Mouse (Mus musculus) lung, embryonic 16.5 days (tissue): ENCODE measurements around the gene Atp6v1f. TPM values are rescaled to one million over a fixed set of nuclear protein-coding genes. Genes with fewer than 3 reads are reported as not detected.

Experiments
- ATAC-seq: fragments of 200-750 bp; cut with Nextera tagmentation; 2 replicates; pipeline ENCODE4 v1.8.0; 2017; ENCODE audit warnings: low read depth, mild to moderate bottlenecking, moderate library complexity
- H3K27ac ChIP-seq: fragments of 300-500 bp; sonication (generic); 2 replicates; pipeline ENCODE4 v1.5.1; 2014; ENCODE audit warnings: mild to moderate bottlenecking, control low read depth, low read length
- H3K27me3 ChIP-seq: fragments of 300-500 bp; sonication (generic); 2 replicates; pipeline ENCODE4 v1.6.1; 2014; ENCODE audit warnings: low read depth, low read length, mixed read lengths; ENCODE audit not compliant: control insufficient read depth, insufficient read depth
- H3K36me3 ChIP-seq: fragments of 300-500 bp; sonication (generic); 2 replicates; pipeline ENCODE4 v1.6.1; 2014; ENCODE audit warnings: low read length; ENCODE audit not compliant: control insufficient read depth, insufficient read depth
- H3K4me1 ChIP-seq: fragments of 300-500 bp; sonication (generic); replicated peaks from 2 replicates; pipeline ENCODE4 v1.6.1; 2014; ENCODE audit warnings: low read length, mixed read lengths; ENCODE audit not compliant: control insufficient read depth, insufficient read depth
- H3K4me2 ChIP-seq: fragments of 300-500 bp; sonication (generic); 2 replicates; pipeline ENCODE4 v1.6.1; 2014; ENCODE audit warnings: low read depth, low read length, control low read depth
- H3K4me3 ChIP-seq: fragments of 300-500 bp; sonication (generic); 2 replicates; pipeline ENCODE4 v1.5.1; 2014; ENCODE audit warnings: mild to moderate bottlenecking, low read length, control low read depth
- H3K9ac ChIP-seq: fragments of 300-500 bp; sonication (generic); 2 replicates; pipeline ENCODE4 v1.6.1; 2014; ENCODE audit warnings: low read length, control low read depth
- H3K9me3 ChIP-seq: fragments of 300-500 bp; sonication (generic); 2 replicates; pipeline ENCODE4 v1.6.1; 2016; ENCODE audit warnings: low read length; ENCODE audit not compliant: control insufficient read depth
- WGBS: fragments of 180-500 bp; shearing (Covaris S2); extraction: QIAGEN DNeasy Blood & Tissue Kit; methylation state at CpG from one replicate; pipeline ENCODE4 v1.1.7; 2014; 5-methylcytosine and 5-hydroxymethylcytosine counted together
- polyA plus RNA-seq: library from polyadenylated mRNA; unstranded; fragments of >200 nt; fragmentation: Nextera tagmentation; extraction: Ambion mirVana; gene quantifications from 2 replicates; pipeline ENCODE4 v1.2.1, GENCODE M21; 2015

Atp6v1f gene
- polyA plus RNA-seq, 1 experiment from 2014 or later, result 208 TPM

DNA sequence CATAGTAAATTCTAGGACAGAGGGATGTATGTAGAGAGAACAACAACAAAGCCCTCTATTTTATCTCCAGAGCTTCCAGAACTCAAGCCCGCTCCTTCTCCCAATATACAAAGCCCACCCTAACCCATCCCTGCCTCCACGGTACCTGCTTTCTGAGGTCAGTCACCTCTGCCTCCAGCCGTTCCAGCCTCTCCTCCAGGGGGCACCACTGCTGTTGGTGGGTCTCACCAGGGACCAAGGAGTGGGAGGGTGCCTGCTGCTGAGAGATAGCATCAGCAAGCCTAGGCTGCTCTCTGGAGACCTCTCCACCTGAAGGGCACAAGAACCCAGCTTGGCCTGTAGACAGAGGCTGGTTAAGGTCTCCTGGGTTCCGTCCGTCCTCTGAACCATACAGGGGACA is 38.0 kb downstream of the Atp6v1f start:
- 84% methylated on average over 5 of the region's 5 CpGs for WGBS
- no peak overlapping the region for H3K4me2 ChIP-seq
- H3K4me3 ChIP-seq, result no peak overlapping the region
- H3K27me3 ChIP-seq, result peaks cover 2% of the 10 kb centered on the region; the same call in 1 of the 2 replicates
- H3K9me3 ChIP-seq, result no peaks in the 10 kb centered on the region
- H3K9ac ChIP-seq, result no peak overlapping the region
- no peak overlapping the region for H3K27ac ChIP-seq
- ATAC-seq, result no peak
- peaks cover 14% of the 10 kb centered on the region for H3K4me1 ChIP-seq
- no peaks in the 10 kb centered on the region for H3K36me3 ChIP-seq

DNA sequence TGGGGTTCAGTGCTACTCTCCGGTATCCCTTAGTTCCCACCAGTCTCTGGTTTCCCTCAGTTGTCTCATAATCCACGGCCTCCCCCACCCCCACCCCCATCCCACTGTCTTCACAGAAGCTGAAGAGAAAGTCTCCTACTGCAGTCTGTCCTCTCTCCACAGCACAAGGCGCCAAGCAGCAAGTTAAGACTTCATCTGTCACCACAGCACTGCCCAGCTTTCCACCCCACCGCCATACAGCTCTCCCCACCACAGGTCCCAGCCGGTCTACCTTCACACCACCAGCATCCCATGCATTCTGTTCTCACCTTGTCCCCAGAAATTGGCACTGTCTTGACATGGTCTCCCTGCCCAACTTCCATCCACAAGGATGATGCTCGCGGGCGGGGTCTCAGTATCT is 39.3 kb downstream of the Atp6v1f start:
- H3K4me1 ChIP-seq, result peaks cover 14% of the 10 kb centered on the region
- ATAC-seq, result peak; percentile 20; the same call in 1 of the 2 replicates
- H3K4me3 ChIP-seq, result peak overlapping the region; percentile 67
- H3K9ac ChIP-seq, result peak overlapping the region; percentile 68
- H3K4me2 ChIP-seq, result peak overlapping the region; percentile 76
- no peaks in the 10 kb centered on the region for H3K9me3 ChIP-seq
- no peaks in the 10 kb centered on the region for H3K36me3 ChIP-seq
- 20% methylated on average over 8 of the region's 8 CpGs for WGBS
- no peak overlapping the region for H3K27ac ChIP-seq
- H3K27me3 ChIP-seq, result peaks cover 2% of the 10 kb centered on the region; the same call in 1 of the 2 replicates

DNA sequence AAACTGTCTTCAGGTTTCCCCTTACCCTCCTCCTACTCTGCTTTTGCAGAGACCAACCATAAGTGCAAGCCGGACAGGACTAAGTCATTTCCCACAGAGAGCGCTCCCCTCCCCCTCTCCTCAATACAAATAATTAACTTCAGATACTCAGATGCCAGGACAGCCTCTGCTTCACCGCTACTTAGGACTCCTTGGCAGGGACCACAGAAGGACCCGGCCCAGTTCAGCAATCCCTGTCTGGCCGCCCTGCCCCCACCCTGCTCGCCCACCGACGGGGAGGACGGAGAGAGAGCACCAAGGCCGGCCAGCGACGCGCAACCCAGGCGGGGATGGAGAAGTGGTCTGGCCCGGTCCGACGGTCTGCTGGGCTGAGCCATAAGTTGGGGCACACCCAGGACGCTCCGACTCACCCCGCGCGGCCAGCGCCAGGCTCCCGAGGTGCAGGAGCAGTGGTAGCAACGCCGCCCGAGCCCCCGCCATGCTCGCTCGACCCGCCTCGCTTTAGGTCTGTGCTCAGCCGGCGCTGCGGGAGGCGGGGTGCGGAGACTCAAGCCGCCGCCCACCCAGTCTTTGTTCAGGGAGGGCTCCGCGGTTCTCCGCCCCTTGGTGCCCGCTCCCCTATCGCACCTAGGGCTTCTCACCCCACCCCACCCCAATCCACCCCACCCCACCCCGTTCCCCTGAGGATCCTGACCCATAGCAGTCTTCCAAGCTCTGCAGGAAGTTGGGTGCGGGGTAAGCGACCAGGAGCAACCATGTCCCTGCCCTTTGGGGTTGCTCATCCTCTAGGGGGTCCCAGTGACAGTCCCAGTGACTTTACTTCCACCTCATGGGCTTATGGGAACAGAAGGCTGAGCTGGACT is 40.2 kb downstream of the Atp6v1f start, which contains the start of gene Kcp:
Gene Kcp, minus strand, starts transcription at position 506 of the 863 bp plus-strand sequence.
- no peaks in the 10 kb centered on the region for H3K9me3 ChIP-seq
- H3K9ac ChIP-seq, result peak within 1 kb of the TSS; percentile 68
- H3K4me2 ChIP-seq, result peak within 1 kb of the TSS; percentile 76
- peaks cover 17% of the 10 kb centered on the region for H3K4me1 ChIP-seq
- no peak within 1 kb of the TSS for H3K27ac ChIP-seq
- no peaks in the 10 kb centered on the region for H3K36me3 ChIP-seq
- ATAC-seq, result peak; percentile 74
- H3K27me3 ChIP-seq, result peaks cover 2% of the 10 kb centered on the region; the same call in 1 of the 2 replicates
- H3K4me3 ChIP-seq, result peak within 1 kb of the TSS; percentile 67
- WGBS, result 1% methylated on average over 31 of the region's 47 CpGs

DNA sequence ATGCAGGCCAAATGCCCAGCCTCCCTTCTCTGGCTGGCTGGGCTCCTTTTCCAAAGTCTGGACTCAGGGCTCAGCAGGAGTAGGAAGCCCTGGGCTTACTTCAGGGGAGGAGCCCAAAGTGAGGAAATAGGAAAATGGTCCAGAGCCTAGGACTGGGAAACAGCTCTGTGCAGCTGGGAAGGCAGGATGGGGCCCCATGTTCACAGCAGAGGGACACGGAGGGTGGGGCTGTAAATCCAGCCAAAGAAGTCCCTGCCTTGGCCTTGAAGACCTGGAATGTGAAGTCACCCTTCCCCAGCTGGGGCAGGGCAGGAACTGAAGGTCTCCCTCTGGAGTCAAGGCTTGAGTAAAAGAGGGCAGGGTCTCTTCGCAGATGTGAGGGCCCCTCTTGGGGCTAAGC is 41.6 kb downstream of the Atp6v1f start:
- Histone ChIP-seq H3K36me3 (no peaks in the 10 kb centered on the region), H3K27me3 (peaks cover 2% of the 10 kb centered on the region; the same call in 1 of the 2 replicates), H3K4me1 (peaks cover 22% of the 10 kb centered on the region), H3K9me3 (no peaks in the 10 kb centered on the region), H3K27ac (no peak overlapping the region), H3K4me2 (no peak overlapping the region), H3K4me3 (no peak overlapping the region), H3K9ac (no peak overlapping the region)
- WGBS, result 33% methylated on average over 2 of the region's 2 CpGs
- ATAC-seq, result no peak

DNA sequence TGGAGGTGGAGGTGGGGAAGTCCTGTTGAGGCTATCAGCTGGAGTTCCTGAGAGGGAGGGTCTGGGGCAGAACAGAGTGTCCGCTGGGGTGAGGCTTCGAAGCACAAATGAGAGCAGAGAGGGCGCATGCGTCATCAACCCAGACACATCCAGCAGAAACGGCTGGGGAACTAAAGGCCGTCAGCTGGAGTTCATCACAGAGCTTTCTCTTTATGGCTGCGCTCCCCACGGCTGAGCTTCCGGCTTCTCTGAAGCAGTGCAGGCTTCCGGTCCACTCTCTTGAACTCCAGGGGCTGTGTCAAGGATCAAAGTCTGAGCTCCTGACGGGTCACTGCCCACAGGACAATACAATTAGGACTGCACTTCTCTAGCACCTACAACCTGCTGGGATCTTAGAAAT is 45.8 kb downstream of the Atp6v1f start:
- no peaks in the 10 kb centered on the region for H3K9me3 ChIP-seq
- WGBS, result under 1% methylated on average over 11 of the region's 11 CpGs
- no peaks in the 10 kb centered on the region for H3K27me3 ChIP-seq
- H3K36me3 ChIP-seq, result no peaks in the 10 kb centered on the region
- peaks cover 10% of the 10 kb centered on the region; the same call in 1 of the 2 replicates for H3K4me1 ChIP-seq
- peak overlapping the region; percentile 33 for H3K27ac ChIP-seq
- ATAC-seq, result peak; percentile 83
- H3K4me2 ChIP-seq, result peak overlapping the region; percentile 39
- H3K9ac ChIP-seq, result no peak overlapping the region
- H3K4me3 ChIP-seq, result peak overlapping the region; percentile 12

DNA sequence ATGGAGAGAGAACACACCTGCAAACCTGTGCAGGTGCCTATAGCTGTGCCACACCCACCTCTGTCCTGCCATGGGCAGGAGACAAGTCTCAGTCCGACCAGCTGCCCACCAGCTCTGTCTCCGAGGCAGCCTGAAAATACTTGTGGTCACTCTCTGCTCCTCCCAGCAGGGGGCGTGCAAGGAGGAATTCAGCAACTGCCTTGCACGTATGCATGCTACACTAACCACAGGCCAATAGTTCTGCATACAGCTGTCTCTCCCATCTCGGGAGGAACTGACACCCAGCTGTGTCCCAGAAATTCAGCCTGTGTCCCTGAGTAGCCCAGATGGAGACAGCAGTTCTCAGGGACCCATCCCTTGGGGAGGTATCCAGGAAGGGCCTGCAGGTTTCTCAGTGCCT is 49.6 kb downstream of the Atp6v1f start:
- no peaks in the 10 kb centered on the region for H3K9me3 ChIP-seq
- H3K4me2 ChIP-seq, result no peak overlapping the region
- WGBS, result 2% methylated on average over 5 of the region's 5 CpGs
- H3K27me3 ChIP-seq, result no peaks in the 10 kb centered on the region
- no peak overlapping the region for H3K27ac ChIP-seq
- no peak overlapping the region for H3K4me3 ChIP-seq
- peak; percentile 29; the same call in 1 of the 2 replicates for ATAC-seq
- no peak overlapping the region for H3K9ac ChIP-seq
- H3K4me1 ChIP-seq, result peaks cover 7% of the 10 kb centered on the region; the same call in 1 of the 2 replicates
- no peaks in the 10 kb centered on the region for H3K36me3 ChIP-seq

Other genes starting within 250 kb of the Atp6v1f start
- gene Hilpda, start 195.2 kb upstream of the Atp6v1f start, polyA plus RNA-seq, result 41.7 and 44.2 TPM in 2 replicates
- gene Fam71f2, start 188.1 kb upstream of the Atp6v1f start, polyA plus RNA-seq, result 0.51 and 0.57 TPM in 2 replicates
- gene Fam71f1, start 148.6 kb upstream of the Atp6v1f start, polyA plus RNA-seq, result not detected in 2 replicates
- 442 and 447 TPM in 2 replicates for gene Calu, start 119.6 kb upstream of the Atp6v1f start, polyA plus RNA-seq
- gene Opn1sw, start 79.2 kb upstream of the Atp6v1f start, polyA plus RNA-seq, result 0.35 and 0.48 TPM in 2 replicates
- 12.8 and 13.8 TPM in 2 replicates for gene Ccdc136, start 71.4 kb upstream of the Atp6v1f start, polyA plus RNA-seq
- 5.7 and 5.8 TPM in 2 replicates for gene Flnc, start 34.5 kb upstream of the Atp6v1f start, polyA plus RNA-seq
- gene Atp6v1fnb, start 3.7 kb downstream of the Atp6v1f start, polyA plus RNA-seq, result not detected in 2 replicates
- gene Kcp, start 40.2 kb downstream of the Atp6v1f start, polyA plus RNA-seq, result 11.5 and 12.6 TPM in 2 replicates
- gene Irf5, start 58.9 kb downstream of the Atp6v1f start, polyA plus RNA-seq, result 5.5 and 6.8 TPM in 2 replicates
- 79.6 and 81.9 TPM in 2 replicates for gene Tnpo3, start 142.2 kb downstream of the Atp6v1f start, polyA plus RNA-seq
- 3.5 and 3.6 TPM in 2 replicates for gene Tspan33, start 226.5 kb downstream of the Atp6v1f start, polyA plus RNA-seq